Mouse (Mus musculus): ENCODE data around the gene Klhl33. TPM values are rescaled to one million over a fixed set of nuclear protein-coding genes. Genes with fewer than 3 reads are reported as not detected.
"Not testable (repeated sequence)": the region's sequence is repeated elsewhere in the genome, so short reads cannot be mapped to it uniquely, and the experiment has no call there.

Klhl33 gene
- polyA plus RNA-seq, 1 experiment from 2014 or later = 0.24 TPM

GRCm38 (mm10) chr14:50904828-50905129 is 7.5 kb upstream of the Klhl33 start:
- Histone ChIP-seq H3K27me3 (ENCODE audit: insufficient read depth, low read length) (no peaks in the 10 kb centered on the region), H3K36me3 (ENCODE audit: insufficient read depth, low read length) (no peaks in the 10 kb centered on the region), H3K9ac (ENCODE audit: low read depth, low read length) (no peak overlapping the region), H3K4me1 (replicated peaks; ENCODE audit: insufficient read depth, low read length) (no peaks in the 10 kb centered on the region), H3K27ac (no peak overlapping the region), H3K4me2 (ENCODE audit: low read length) (no peak overlapping the region), H3K4me3 (replicated peaks; ENCODE audit: low read depth, low read length) (no peak overlapping the region), H3K9me3 (replicated peaks; ENCODE audit: low read length) (no peaks in the 10 kb centered on the region)
- WGBS = 87% methylated on average over 4 of the region's 4 CpGs
- TF ChIP-seq CTCF (IDR thresholded peaks at IDR 0.05; ENCODE audit: low read depth) = no peak
- ATAC-seq (replicated peaks; ENCODE audit: low FRiP score, low read depth) (no peak), DNase-seq (ENCODE audit: low spot score) (no peak)

DNA sequence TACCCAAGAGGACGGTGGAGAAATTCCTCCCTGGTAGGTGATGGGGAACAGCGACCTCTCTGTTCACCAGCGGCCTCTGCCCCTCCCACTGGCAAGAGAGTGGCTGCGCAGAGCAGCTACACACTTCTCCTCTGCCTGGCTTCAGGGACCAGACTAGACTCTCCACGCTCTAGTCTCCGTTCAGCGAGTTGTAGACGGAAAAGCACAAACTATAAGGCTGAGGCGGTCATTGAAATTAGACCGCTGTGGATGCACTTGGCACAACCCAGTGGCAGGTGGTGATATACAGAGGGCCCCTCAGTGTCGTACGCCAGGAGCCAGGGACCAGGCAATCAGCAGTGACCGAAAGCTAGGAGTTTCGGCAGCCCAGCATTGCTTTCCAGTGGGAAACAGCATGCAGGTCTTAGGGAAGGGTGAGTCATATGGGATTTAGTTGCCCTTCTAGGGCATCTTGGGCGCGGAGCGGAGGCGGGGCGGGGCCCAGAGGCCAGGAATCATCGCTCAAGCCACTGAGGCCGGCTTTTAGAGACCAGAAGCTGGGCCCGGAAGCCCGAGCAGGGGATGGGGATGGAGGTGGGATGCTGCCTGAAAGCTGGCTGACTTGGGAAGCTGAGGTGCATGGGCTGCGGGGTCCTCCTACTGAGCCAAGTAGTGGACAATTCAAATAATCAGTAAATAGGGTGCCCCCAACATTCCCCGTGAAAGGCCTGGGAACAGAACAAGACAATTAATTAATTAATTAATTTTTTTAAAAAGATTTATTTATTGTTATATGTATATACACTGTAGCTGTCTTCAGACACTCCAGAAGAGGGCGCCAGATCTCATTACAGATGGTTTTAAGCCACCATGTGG is 6.9 kb upstream of the Klhl33 start:
- Histone ChIP-seq H3K27ac (no peak overlapping the region), H3K36me3 (ENCODE audit: insufficient read depth, low read length) (no peaks in the 10 kb centered on the region), H3K27me3 (ENCODE audit: insufficient read depth, low read length) (no peaks in the 10 kb centered on the region), H3K9ac (ENCODE audit: low read depth, low read length) (peak overlapping the region; percentile 58), H3K9me3 (replicated peaks; ENCODE audit: low read length) (no peaks in the 10 kb centered on the region), H3K4me3 (replicated peaks; ENCODE audit: low read depth, low read length) (peak overlapping the region; percentile 29), H3K4me2 (ENCODE audit: low read length) (peak overlapping the region; percentile 67), H3K4me1 (replicated peaks; ENCODE audit: insufficient read depth, low read length) (no peaks in the 10 kb centered on the region)
- peak; percentile 70 for DNase-seq (ENCODE audit: low spot score)
- WGBS = 4% methylated on average over 26 of the region's 26 CpGs
- peak; percentile 86 for ATAC-seq (replicated peaks; ENCODE audit: low FRiP score, low read depth)
- peak; percentile 65 for TF ChIP-seq CTCF (IDR thresholded peaks at IDR 0.05; ENCODE audit: low read depth)

- not testable (repeated sequence) for H3K4me2 ChIP-seq (ENCODE audit: low read length); H3K4me1 ChIP-seq (replicated peaks; ENCODE audit: insufficient read depth, low read length); H3K27me3 ChIP-seq (ENCODE audit: insufficient read depth, low read length); H3K27ac ChIP-seq; H3K9me3 ChIP-seq (replicated peaks; ENCODE audit: low read length); DNase-seq (ENCODE audit: low spot score); H3K4me3 ChIP-seq (replicated peaks; ENCODE audit: low read depth, low read length); H3K9ac ChIP-seq (ENCODE audit: low read depth, low read length); H3K36me3 ChIP-seq (ENCODE audit: insufficient read depth, low read length); ATAC-seq (replicated peaks; ENCODE audit: low FRiP score, low read depth)
- WGBS = 83% methylated on average over 2 of the region's 2 CpGs
These were observed 685 bp upstream of the Klhl33 start for GRCm38 (mm10) chr14:50897992-50898391.

DNA sequence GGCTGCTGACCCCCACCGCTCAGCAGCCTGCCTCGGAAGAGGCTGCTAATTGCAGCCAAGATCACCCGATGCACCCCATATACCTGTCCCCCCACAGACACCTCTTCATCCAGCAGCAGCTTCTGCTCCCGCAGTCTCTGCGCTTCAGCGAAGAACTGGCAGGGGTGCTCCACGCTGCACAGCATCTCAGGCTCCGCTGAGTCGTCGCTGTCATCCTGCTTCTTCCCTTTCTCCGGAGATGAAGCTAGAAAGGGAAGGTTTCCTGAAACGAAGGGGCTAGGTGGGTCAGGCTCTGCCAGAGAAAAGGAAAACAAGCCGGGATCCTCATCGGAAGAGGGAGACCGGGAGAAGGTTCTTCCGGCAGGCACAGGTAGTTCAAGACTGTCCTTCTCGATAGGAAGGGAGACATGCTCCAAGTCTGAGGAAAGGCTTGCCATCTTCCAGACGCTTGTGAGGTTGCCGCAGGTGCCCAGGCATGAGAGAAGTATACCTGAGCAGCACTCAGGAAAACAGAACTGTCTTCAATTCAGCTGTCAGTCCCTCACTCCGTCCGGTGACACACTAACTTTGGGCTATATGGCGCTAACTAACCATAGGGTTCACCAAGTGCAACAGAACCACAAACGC is 447 bp downstream of the Klhl33 start:
- H3K4me2 ChIP-seq (ENCODE audit: low read length) = peak overlapping the region; percentile 63
- TF ChIP-seq CTCF (IDR thresholded peaks at IDR 0.05; ENCODE audit: low read depth) = no peak
- H3K36me3 ChIP-seq (ENCODE audit: insufficient read depth, low read length) = no peaks in the 10 kb centered on the region
- H3K27ac ChIP-seq = no peak overlapping the region
- H3K4me1 ChIP-seq (replicated peaks; ENCODE audit: insufficient read depth, low read length) = no peaks in the 10 kb centered on the region
- 18% methylated on average over 23 of the region's 23 CpGs for WGBS
- DNase-seq (ENCODE audit: low spot score) (peak; percentile 12), ATAC-seq (replicated peaks; ENCODE audit: low FRiP score, low read depth) (0 out of 2 replicates have a peak, but pooled peaks have one; percentile 50)
- peak overlapping the region; percentile 46 for H3K9ac ChIP-seq (ENCODE audit: low read depth, low read length)
- H3K4me3 ChIP-seq (replicated peaks; ENCODE audit: low read depth, low read length) = peak overlapping the region; percentile 29
- H3K9me3 ChIP-seq (replicated peaks; ENCODE audit: low read length) = no peaks in the 10 kb centered on the region
- no peaks in the 10 kb centered on the region for H3K27me3 ChIP-seq (ENCODE audit: insufficient read depth, low read length)

DNA sequence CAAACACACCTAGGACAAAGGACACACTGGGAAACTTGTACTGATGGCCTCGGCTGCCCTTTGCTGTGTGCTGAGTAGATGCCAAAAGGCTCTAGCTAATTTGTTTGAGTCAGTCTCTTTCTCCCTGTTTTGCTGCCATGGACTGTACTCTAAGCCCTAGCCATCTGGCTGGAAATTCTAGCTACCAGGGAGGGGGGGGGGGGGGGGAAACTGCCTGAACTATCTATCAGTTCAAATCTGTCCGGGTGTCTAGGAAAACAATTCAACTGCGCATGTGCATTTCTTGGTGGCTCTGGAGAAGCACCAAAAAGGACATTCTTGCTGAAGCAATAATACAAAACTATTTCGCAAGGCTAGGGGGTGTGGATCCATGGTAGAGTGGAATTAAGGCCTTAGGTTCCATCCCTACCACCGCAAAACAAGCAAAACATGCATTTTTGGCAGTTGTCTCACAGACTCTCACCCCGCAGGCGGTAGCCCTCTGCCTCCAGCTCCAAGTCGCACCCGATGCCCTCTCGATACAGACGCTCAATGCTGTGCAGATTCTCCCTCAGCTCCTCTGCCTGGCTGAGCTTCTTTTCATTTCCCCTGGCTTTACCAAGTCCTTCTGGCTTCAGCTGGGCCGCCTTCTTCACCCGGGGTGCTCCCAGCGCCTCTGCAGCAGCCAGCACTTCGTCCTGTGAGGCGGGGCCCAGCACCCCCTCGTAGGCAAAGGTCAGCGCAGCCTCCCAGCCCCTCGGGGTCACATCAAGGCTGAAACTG is 1.1 kb downstream of the Klhl33 start:
- 11% methylated on average over 19 of the region's 19 CpGs for WGBS

GRCm38 (mm10) chr14:50895407-50895806 is 1.9 kb downstream of the Klhl33 start:
- no peak overlapping the region for H3K9ac ChIP-seq (ENCODE audit: low read depth, low read length)
- H3K4me1 ChIP-seq (replicated peaks; ENCODE audit: insufficient read depth, low read length) = no peaks in the 10 kb centered on the region
- DNase-seq (ENCODE audit: low spot score) = no peak
- no peaks in the 10 kb centered on the region for H3K27me3 ChIP-seq (ENCODE audit: insufficient read depth, low read length)
- no peaks in the 10 kb centered on the region for H3K36me3 ChIP-seq (ENCODE audit: insufficient read depth, low read length)
- TF ChIP-seq CTCF (IDR thresholded peaks at IDR 0.05; ENCODE audit: low read depth) = no peak
- H3K27ac ChIP-seq = no peak overlapping the region
- H3K9me3 ChIP-seq (replicated peaks; ENCODE audit: low read length) = no peaks in the 10 kb centered on the region
- H3K4me2 ChIP-seq (ENCODE audit: low read length) = no peak overlapping the region
- no peak overlapping the region for H3K4me3 ChIP-seq (replicated peaks; ENCODE audit: low read depth, low read length)
- no peak for ATAC-seq (replicated peaks; ENCODE audit: low FRiP score, low read depth)

More for the DNA sequence above, 1.1 kb downstream of the Klhl33 start:
- DNase-seq (ENCODE audit: low spot score) (peak; percentile 70), ATAC-seq (replicated peaks; ENCODE audit: low FRiP score, low read depth) (no peak; the same call in 1 of the 2 replicates)
- no peaks in the 10 kb centered on the region for H3K27me3 ChIP-seq (ENCODE audit: insufficient read depth, low read length)
- peak overlapping the region; percentile 63 for H3K4me2 ChIP-seq (ENCODE audit: low read length)
- peak overlapping the region; percentile 29 for H3K4me3 ChIP-seq (replicated peaks; ENCODE audit: low read depth, low read length)
- no peak overlapping the region for H3K27ac ChIP-seq
- no peak for TF ChIP-seq CTCF (IDR thresholded peaks at IDR 0.05; ENCODE audit: low read depth)
- no peaks in the 10 kb centered on the region for H3K9me3 ChIP-seq (replicated peaks; ENCODE audit: low read length)
- H3K4me1 ChIP-seq (replicated peaks; ENCODE audit: insufficient read depth, low read length) = no peaks in the 10 kb centered on the region
- H3K36me3 ChIP-seq (ENCODE audit: insufficient read depth, low read length) = no peaks in the 10 kb centered on the region
- peak overlapping the region; percentile 46 for H3K9ac ChIP-seq (ENCODE audit: low read depth, low read length)
